Mouse (Mus musculus) mature B cell (primary cell): ENCODE data around the gene Six2.

Experiments
- in situ Hi-C: fragments of 300-500 bp; cut with MboI; formaldehyde crosslinking; loops from 2 replicates; pipeline ENCODE4 v1.14.3; 2019

The Six2 gene

DNA sequence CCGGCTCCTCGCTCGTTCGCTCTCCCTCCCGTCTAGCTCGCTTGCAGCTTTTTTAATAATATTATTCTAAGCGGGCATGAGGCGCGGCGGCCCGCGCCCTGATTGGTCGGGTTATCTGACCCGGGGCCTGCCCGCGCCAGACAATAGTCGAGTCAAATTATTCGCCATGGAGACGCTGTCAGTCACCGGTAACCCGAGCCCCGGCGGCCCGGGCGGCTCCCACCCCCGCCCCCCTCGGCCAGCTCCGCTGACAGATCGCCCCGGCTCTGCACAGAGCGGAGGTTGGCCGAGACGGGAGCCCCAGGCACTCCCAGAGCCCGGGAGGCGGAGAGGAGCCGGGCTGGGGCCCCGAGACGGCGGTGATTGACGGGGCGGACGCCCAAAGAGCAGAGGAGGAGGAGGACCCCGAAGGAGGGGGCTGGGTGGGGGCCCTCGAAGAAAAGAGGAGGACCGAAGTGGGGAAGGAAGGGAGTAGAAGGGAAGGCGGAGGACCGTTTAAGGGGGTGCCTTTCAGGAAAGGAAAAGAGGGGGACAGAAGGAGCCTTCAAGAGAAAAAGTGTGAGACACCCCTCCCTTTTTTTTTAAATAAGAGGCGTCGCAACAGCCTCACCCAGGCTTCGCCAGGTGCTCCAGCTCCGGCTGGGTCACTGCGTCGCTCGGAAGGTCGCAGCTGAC is at the start of gene Six2:
TSS of gene Six2 (minus strand) at position 39 of the 675 bp plus-strand sequence.
- in situ Hi-C loops: no loop called here

- in situ Hi-C loops: no loop called here
Observed at GRCm38 (mm10) chr17:85737090-85737780, 49.2 kb upstream of the Six2 start.

DNA sequence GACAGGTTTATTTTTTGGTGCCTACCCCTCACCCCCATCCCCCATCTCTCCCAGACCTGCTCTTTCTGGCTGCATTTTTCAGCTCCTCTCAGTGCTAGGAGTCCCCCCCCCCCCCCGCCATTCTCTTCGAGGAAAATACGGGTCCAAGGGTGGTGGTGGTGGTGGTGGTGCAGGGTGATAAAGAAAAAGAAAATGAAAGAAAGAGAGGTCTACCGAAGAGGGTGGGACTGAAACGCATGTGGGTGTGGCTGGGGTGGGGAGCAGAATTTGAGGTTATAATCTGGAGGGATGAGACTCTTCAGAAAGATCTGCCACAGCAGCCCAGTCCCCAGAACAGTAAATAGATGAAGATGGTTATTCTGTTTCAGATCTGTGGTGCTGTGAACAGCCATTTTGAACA is 43.3 kb upstream of the Six2 start:
- in situ Hi-C loops: no loop called here

DNA sequence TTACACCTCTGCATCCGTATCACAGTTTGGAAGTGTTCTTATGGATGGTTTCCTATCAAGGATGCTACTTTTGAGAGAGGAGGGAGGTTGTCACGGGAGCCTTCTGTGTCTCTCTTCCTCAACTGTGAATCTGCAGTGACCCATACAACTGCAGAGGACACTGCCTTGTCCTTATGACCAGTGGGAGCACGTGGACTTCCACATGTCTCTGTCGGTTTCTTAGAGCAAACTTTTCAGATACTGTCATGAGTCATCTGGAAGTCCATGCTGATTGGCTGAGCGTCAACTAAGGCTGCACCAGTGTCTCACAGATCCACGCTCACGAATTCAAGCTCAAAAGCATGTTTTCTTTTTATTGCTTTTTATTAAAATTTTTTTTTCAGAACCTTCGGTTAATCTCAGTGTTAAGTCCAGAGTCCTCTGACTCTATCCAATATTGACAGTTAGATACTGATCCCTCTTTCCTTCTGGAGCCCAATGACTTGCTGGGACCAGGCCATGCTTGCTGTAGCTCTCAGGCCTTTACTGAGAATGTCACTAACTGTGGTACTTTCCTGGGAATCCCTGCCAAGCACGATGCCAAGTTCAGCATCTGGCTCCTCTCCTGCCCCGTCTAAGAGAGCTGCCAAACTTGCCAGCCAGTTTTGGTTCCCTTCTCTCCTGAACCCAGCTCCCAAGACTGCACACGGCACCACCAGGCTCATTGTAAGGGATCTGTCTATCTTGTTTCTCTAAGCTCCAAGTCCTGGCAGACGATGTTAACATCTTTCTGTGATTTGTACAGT is 42.3 kb upstream of the Six2 start:
- in situ Hi-C loops: no loop called here

- in situ Hi-C loops: no loop called here
Observed at GRCm38 (mm10) chr17:85728071-85728718, 40.1 kb upstream of the Six2 start.

GRCm38 (mm10) chr17:85725988-85726387 is 37.9 kb upstream of the Six2 start:
- in situ Hi-C loops: no loop called here

GRCm38 (mm10) chr17:85723166-85723565 is 35.1 kb upstream of the Six2 start:
- in situ Hi-C loops: no loop called here

- in situ Hi-C loops: no loop called here
Observed at GRCm38 (mm10) chr17:85717266-85717665, 29.2 kb upstream of the Six2 start.

DNA sequence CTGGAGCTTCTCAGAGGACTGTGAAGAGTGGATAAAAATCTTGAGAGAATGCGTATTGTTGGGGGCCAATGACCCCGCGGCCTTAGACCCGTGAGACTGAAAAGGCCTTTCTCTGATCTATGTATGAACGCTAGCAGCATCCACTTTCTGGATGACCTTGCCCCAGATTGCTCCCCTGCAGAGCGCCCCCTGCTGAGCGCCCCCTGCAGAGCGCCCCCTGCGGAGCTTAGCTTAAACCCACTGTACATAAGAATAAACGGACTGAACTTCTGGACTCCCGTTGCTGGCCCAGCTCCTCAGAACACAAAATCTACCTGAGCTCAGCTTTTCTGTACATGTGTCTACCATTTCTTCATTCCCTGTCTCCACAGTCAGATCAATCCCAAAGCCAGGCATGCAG is 27.7 kb upstream of the Six2 start:
- in situ Hi-C loops: no loop called here

- in situ Hi-C loops: no loop called here
Observed at GRCm38 (mm10) chr17:85714370-85714769, 26.3 kb upstream of the Six2 start.

GRCm38 (mm10) chr17:85712874-85713273 is 24.8 kb upstream of the Six2 start:
- in situ Hi-C loops: no loop called here

DNA sequence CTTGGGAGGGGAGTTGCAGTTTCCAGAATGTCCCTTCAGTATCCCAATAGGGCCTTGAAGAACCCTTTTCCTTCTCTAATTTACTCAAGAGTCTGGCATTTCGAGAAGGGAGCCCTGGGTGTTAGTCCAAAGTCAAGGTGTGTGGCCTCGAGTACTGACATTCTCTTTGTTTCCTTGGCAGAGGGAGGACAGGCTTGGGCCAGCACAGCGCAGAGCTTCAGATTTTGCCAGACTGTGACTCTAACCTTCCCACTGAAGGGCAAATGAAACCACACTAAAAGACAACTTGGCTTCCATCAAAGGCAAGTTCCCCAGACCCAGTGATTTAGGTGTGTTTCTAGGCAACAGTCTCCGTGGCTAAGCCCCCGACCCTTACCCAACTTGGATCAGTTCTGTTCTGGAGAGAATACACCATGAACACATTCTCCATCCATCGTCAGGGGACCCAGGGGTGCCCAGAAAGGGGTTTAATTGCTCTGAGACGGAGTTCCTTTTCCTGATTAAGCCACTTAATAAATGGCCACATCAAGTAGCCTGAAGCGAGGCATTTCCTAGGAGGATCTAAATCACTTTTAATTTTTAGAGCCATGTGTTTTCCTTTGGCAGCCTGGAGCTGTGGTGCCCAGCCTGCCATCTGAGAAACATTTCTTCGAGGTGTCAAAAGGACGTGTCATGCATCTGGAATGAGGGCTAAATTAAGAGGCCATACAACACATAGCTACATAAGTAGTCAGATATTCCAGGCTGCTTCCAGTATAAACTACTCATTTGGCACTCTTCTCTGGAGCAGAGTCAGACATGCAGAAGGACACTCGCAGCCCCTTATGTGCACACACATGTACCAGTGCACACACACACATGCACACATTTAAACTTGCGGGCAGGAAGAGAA is 16.5 kb upstream of the Six2 start:
- in situ Hi-C loops: no loop called here

GRCm38 (mm10) chr17:85700028-85700427 is 12.0 kb upstream of the Six2 start:
- in situ Hi-C loops: no loop called here

GRCm38 (mm10) chr17:85698643-85699042 is 10.6 kb upstream of the Six2 start:
- in situ Hi-C loops: no loop called here

DNA sequence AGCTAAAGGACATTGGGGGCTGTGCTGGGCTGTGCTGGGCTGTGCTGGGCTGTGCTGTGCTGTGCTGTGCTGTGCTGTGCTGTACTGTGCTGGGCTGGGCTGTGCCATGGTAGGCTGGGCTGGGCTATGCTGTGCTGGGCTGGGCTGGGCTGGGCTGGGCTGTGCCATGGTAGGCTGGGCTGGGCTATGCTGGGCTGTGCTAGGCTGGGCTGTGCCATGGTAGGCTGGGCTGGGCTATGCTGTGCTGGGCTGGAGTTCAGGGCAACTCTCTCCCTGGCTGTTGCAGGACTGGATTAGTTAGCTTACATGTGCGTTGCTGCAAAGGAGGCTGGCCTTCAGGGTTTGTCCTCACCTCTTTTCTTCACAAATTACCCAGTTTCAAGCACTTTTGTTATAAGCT is 9.9 kb upstream of the Six2 start:
- in situ Hi-C loops: no loop called here

- in situ Hi-C loops: no loop called here
Observed at GRCm38 (mm10) chr17:85694499-85694898, 6.4 kb upstream of the Six2 start.

- in situ Hi-C loops: no loop called here
Observed at GRCm38 (mm10) chr17:85693101-85693500, 5.0 kb upstream of the Six2 start.

GRCm38 (mm10) chr17:85692594-85692993 is 4.5 kb upstream of the Six2 start:
- in situ Hi-C loops: no loop called here

DNA sequence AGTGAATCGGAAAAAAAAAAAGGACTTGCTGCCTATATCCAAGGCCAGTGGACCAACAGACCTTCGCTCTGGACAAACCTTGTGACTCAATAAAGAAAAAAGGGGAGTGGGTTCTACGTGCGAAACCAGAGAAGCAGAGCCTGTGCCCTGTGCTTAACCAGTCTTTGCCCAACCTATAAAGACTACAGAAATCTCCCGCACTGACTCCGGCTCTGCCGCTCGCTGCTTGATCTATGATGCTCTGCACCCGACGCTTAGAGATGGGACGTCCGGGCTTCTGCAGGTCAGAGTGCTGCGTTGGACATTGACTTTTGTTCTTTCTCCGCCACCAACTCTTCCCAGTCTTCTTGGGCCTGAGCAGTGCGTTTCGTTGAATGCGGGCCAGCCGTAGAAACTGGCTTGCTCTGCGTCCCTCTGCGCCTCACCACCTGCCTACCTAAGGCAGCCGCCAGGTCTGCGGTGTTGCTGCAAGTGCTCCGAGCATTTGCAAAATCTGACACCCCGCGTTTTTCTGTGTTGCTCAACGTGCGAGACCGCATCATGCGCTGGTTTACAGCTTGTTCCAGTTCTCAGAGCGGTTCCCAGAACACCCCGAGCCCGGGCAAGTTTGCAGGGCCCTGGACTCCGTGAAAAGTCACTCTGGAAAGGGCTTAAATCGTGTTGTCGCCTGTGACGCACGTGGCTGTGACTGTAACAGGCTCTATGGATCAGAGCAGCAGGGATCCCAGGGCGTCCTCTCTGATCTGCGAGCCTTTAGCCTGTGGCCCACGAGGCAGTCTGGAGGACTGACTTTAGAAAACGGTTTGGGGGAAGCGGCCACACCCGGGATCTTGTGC is 3.8 kb upstream of the Six2 start:
- in situ Hi-C loops: no loop called here

- in situ Hi-C loops: no loop called here
Observed at GRCm38 (mm10) chr17:85690969-85691335, 2.9 kb upstream of the Six2 start.
